Mouse (Mus musculus) heart, postnatal 14 days (tissue): ENCODE data around the gene Rnf215. TPM values are rescaled to one million over a fixed set of nuclear protein-coding genes. Genes with fewer than 3 reads are reported as not detected.
A peak's percentile ranks its signal among the peaks of the same experiment; 100 is the strongest.

ENCODE experiments used
- DNase-seq, 2 experiments: peaks; one replicate each; pipeline ENCODE4 v3.0.0; 2021 to 2022
- intact Hi-C: fragments of 180-260 bp; cut with DNase I; formaldehyde crosslinking; loops from one replicate; pipeline ENCODE4 v1.15.1; 2025
- total RNA-seq, 2 experiments: library from RNA; stranded (reverse); gene quantifications; 2 replicates each; pipeline ENCODE4 v1.2.3; 2021

Rnf215 gene
- total RNA-seq, 2 experiments from 2014 or later = 14.2 to 20.6 TPM

- no peak for DNase-seq
- intact Hi-C loops = no loop called here
These were observed 7.3 kb downstream of the Rnf215 start for GRCm38 (mm10) chr11:4142352-4142751.

- intact Hi-C loops = no loop called here
These were observed 8.5 kb downstream of the Rnf215 start for GRCm38 (mm10) chr11:4143281-4144062.

GRCm38 (mm10) chr11:4146381-4146780 lies 11.4 kb downstream of the Rnf215 start:
- no peak for DNase-seq
- intact Hi-C loops = no loop called here

More at GRCm38 (mm10) chr11:4143281-4144062, 8.5 kb downstream of the Rnf215 start:
- no peak for DNase-seq

- peak in 1 of 2 experiments; percentile 44 for DNase-seq
- intact Hi-C loops = no loop called here
These were observed 12.1 kb downstream of the Rnf215 start for GRCm38 (mm10) chr11:4147098-4147497.

GRCm38 (mm10) chr11:4148120-4148519 lies 13.1 kb downstream of the Rnf215 start:
- intact Hi-C loops = no loop called here
- no peak for DNase-seq

GRCm38 (mm10) chr11:4148536-4149156 lies 13.6 kb downstream of the Rnf215 start:
- intact Hi-C loops = no loop called here
- DNase-seq = no peak

GRCm38 (mm10) chr11:4149886-4150285 lies 14.9 kb downstream of the Rnf215 start:
- no peak for DNase-seq
- intact Hi-C loops = no loop called here

- DNase-seq = no peak
- intact Hi-C loops = no loop called here
These were observed 18.7 kb downstream of the Rnf215 start for GRCm38 (mm10) chr11:4153694-4154093.

- intact Hi-C loops = no loop called here
- no peak for DNase-seq
These were observed 20.6 kb downstream of the Rnf215 start for GRCm38 (mm10) chr11:4155641-4156040.

- no peak for DNase-seq
- intact Hi-C loops = no loop called here
These were observed 23.7 kb downstream of the Rnf215 start for GRCm38 (mm10) chr11:4158676-4159075.

GRCm38 (mm10) chr11:4159808-4160708 lies 25.1 kb downstream of the Rnf215 start, which contains the start of the genes Ccdc157 and Sf3a1:
TSS of gene Ccdc157 (minus strand) at chr11:4160293.
TSS of gene Sf3a1 (plus strand) at chr11:4160350.
- intact Hi-C loops = loop anchor here (1.0 kb wide), 1 partner anchor 25 kb away; the partner anchor contains the start of gene Rnf215
- peak; percentile 95 to 97 for DNase-seq

- no peak for DNase-seq
- intact Hi-C loops = loop anchor here (1.0 kb wide), 1 partner anchor 26 kb away; the partner anchor contains the start of gene Rnf215
These were observed 25.9 kb downstream of the Rnf215 start for GRCm38 (mm10) chr11:4160758-4161480.

- intact Hi-C loops = no loop called here
- no peak for DNase-seq
These were observed 29.7 kb downstream of the Rnf215 start for GRCm38 (mm10) chr11:4164701-4165100.

GRCm38 (mm10) chr11:4166467-4167090 lies 31.6 kb downstream of the Rnf215 start:
- DNase-seq = no peak
- intact Hi-C loops = no loop called here

- intact Hi-C loops = no loop called here
- peak; percentile 74 to 85 for DNase-seq
These were observed 39.6 kb downstream of the Rnf215 start for GRCm38 (mm10) chr11:4174586-4174985.

- peak; percentile 55 to 78 for DNase-seq
- intact Hi-C loops = no loop called here
These were observed 42.7 kb downstream of the Rnf215 start for GRCm38 (mm10) chr11:4177716-4178115.

- intact Hi-C loops = no loop called here
- DNase-seq = no peak
These were observed 47.1 kb downstream of the Rnf215 start for GRCm38 (mm10) chr11:4182061-4182460.

- intact Hi-C loops = no loop called here
- DNase-seq = no peak
These were observed 48.5 kb downstream of the Rnf215 start for GRCm38 (mm10) chr11:4183511-4183910.

GRCm38 (mm10) chr11:4184251-4184952 lies 49.4 kb downstream of the Rnf215 start:
- intact Hi-C loops = no loop called here

More at GRCm38 (mm10) chr11:4184251-4184952, 49.4 kb downstream of the Rnf215 start:
- DNase-seq = no peak
